Mouse (Mus musculus) gastrocnemius, postnatal 36 days (tissue): ENCODE results near the gene Pafah2. TPM values are rescaled to one million over a fixed set of nuclear protein-coding genes. Genes with fewer than 3 reads are reported as not detected.

Source experiments
- microRNA-seq, 2 experiments: library from miRNA; unstranded; fragments of <30 nt; microRNA quantifications; one replicate each; pipeline ENCODE4 v1.2.0; 2021
- total RNA-seq, 2 experiments: library from RNA; stranded (reverse); gene quantifications; 2 replicates each; pipeline ENCODE4 v1.2.3; 2021

Gene Pafah2
- total RNA-seq, 2 experiments from 2014 or later = 1.8 to 4.0 TPM

Small RNA genes within 50 kb of the gene (microRNA-seq; reads per million reads assigned to microRNA genes)
- gene Gm23634 = 0.72 to 2.2 reads per million in 2 experiments

Other genes with a start within 250 kb of the Pafah2 start
- gene Cep85, start 209.2 kb upstream of the Pafah2 start, total RNA-seq = 10 to 100 TPM; 51.0 to 64.2 TPM
- gene Gm7534, start 193.3 kb upstream of the Pafah2 start, total RNA-seq = not detected
- gene Catsper4, start 168.9 kb upstream of the Pafah2 start, total RNA-seq = 1 to 10 TPM; 1.3 to 1.4 TPM
- gene Cnksr1, start 157.9 kb upstream of the Pafah2 start, total RNA-seq = 10 to 100 TPM; 33.7 to 36.3 TPM
- not detected for gene E130218I03Rik, start 152.7 kb upstream of the Pafah2 start, total RNA-seq
- gene Zfp593, start 150.7 kb upstream of the Pafah2 start, total RNA-seq = 1 to 10 TPM; 4.5 to 4.7 TPM
- gene Gm30191, start 149.4 kb upstream of the Pafah2 start, total RNA-seq = not detected
- gene Grrp1, start 142.2 kb upstream of the Pafah2 start, total RNA-seq = 1 to 10 TPM; 2.4 to 3.6 TPM
- 1 to 10 TPM; 2.2 to 4.3 TPM for gene Pdik1l, start 108.4 kb upstream of the Pafah2 start, total RNA-seq
- gene Trim63, start 81.2 kb upstream of the Pafah2 start, total RNA-seq = 100 to 1,000 TPM; 241 to 268 TPM
- 10 to 100 TPM in 1 of 2 experiments, 1 to 10 TPM in 1; 3.8 to 22.3 TPM for gene Slc30a2, start 53.1 kb upstream of the Pafah2 start, total RNA-seq
- 10 to 100 TPM; 25.9 to 29.9 TPM for gene Extl1, start 12.5 kb upstream of the Pafah2 start, total RNA-seq
- gene Stmn1, start 72.0 kb downstream of the Pafah2 start, total RNA-seq = 1 to 10 TPM; 8.0 TPM
- gene Paqr7, start 100.4 kb downstream of the Pafah2 start, total RNA-seq = 1 to 10 TPM; 2.4 to 3.0 TPM
- gene Aunip, start 114.7 kb downstream of the Pafah2 start, total RNA-seq = under 1 TPM in 1 of 2 experiments, not detected in 1; 0.20 TPM
- 100 to 1,000 TPM; 124 to 130 TPM for gene Mtfr1l, start 139.1 kb downstream of the Pafah2 start, total RNA-seq
- 1 to 10 TPM; 4.9 to 6.1 TPM for gene Selenon, start 155.8 kb downstream of the Pafah2 start, total RNA-seq